Mouse (Mus musculus): ENCODE results near the gene Fpgs. TPM values are rescaled to one million over a fixed set of nuclear protein-coding genes. Genes with fewer than 3 reads are reported as not detected.

Fpgs gene
- polyA plus RNA-seq, 1 experiment from 2014 or later = 45.1 TPM

- ATAC-seq (ENCODE audit: low FRiP score, low TSS enrichment) = peak; percentile 28; the same call in 1 of the 2 replicates
- H3K27me3 ChIP-seq (ENCODE audit: insufficient read depth, low read length) = no peaks in the 10 kb centered on the region
- peak overlapping the region; percentile 50 for H3K4me3 ChIP-seq (ENCODE audit: low read length)
- H3K9ac ChIP-seq (replicated peaks; ENCODE audit: low read length) = peak overlapping the region; percentile 56
- no peaks in the 10 kb centered on the region for H3K9me3 ChIP-seq (ENCODE audit: low read length)
- H3K4me2 ChIP-seq (replicated peaks; ENCODE audit: low read depth, low read length) = peak overlapping the region; percentile 58
- H3K4me1 ChIP-seq (ENCODE audit: insufficient read depth, low read length) = peaks cover 35% of the 10 kb centered on the region
- WGBS = 34% methylated on average over 7 of the region's 7 CpGs
- H3K27ac ChIP-seq (ENCODE audit: low read length) = peak overlapping the region; percentile 81
- no peaks in the 10 kb centered on the region for H3K36me3 ChIP-seq (ENCODE audit: insufficient read depth, low read length)
Measured at GRCm38 (mm10) chr2:32728463-32728862, 24.5 kb upstream of the Fpgs start.

- Histone ChIP-seq H3K9ac (replicated peaks; ENCODE audit: low read length) (peak overlapping the region; percentile 56), H3K4me1 (ENCODE audit: insufficient read depth, low read length) (peaks cover 35% of the 10 kb centered on the region)
Measured at GRCm38 (mm10) chr2:32727435-32727834, 23.5 kb upstream of the Fpgs start.

GRCm38 (mm10) chr2:32724832-32725790 is 21.2 kb upstream of the Fpgs start:
- H3K4me1 ChIP-seq (ENCODE audit: insufficient read depth, low read length) = peaks cover 29% of the 10 kb centered on the region
- H3K27me3 ChIP-seq (ENCODE audit: insufficient read depth, low read length) = no peaks in the 10 kb centered on the region
- ATAC-seq (ENCODE audit: low FRiP score, low TSS enrichment) = no peak
- H3K9me3 ChIP-seq (ENCODE audit: low read length) = no peaks in the 10 kb centered on the region
- 0 out of 2 replicates have a peak overlapping the region, but pooled peaks have one; percentile 6 for H3K27ac ChIP-seq (ENCODE audit: low read length)
- WGBS = 56% methylated on average over 16 of the region's 16 CpGs
- H3K36me3 ChIP-seq (ENCODE audit: insufficient read depth, low read length) = no peaks in the 10 kb centered on the region
- H3K4me2 ChIP-seq (replicated peaks; ENCODE audit: low read depth, low read length) = no peak overlapping the region
- H3K4me3 ChIP-seq (ENCODE audit: low read length) = no peak overlapping the region
- no peak overlapping the region for H3K9ac ChIP-seq (replicated peaks; ENCODE audit: low read length)

More at GRCm38 (mm10) chr2:32727435-32727834, 23.5 kb upstream of the Fpgs start:
- Histone ChIP-seq H3K36me3 (ENCODE audit: insufficient read depth, low read length) (no peaks in the 10 kb centered on the region), H3K27ac (ENCODE audit: low read length) (peak overlapping the region; percentile 48; the same call in 1 of the 2 replicates), H3K4me2 (replicated peaks; ENCODE audit: low read depth, low read length) (peak overlapping the region; percentile 58), H3K9me3 (ENCODE audit: low read length) (no peaks in the 10 kb centered on the region), H3K4me3 (ENCODE audit: low read length) (peak overlapping the region; percentile 50), H3K27me3 (ENCODE audit: insufficient read depth, low read length) (no peaks in the 10 kb centered on the region)
- under 1% methylated on average over 16 of the region's 16 CpGs for WGBS
- peak; percentile 98 for ATAC-seq (ENCODE audit: low FRiP score, low TSS enrichment)

GRCm38 (mm10) chr2:32724149-32724548 is 20.2 kb upstream of the Fpgs start:
- H3K4me3 ChIP-seq (ENCODE audit: low read length) = no peak overlapping the region
- H3K27me3 ChIP-seq (ENCODE audit: insufficient read depth, low read length) = no peaks in the 10 kb centered on the region
- H3K9ac ChIP-seq (replicated peaks; ENCODE audit: low read length) = no peak overlapping the region
- H3K4me1 ChIP-seq (ENCODE audit: insufficient read depth, low read length) = peaks cover 22% of the 10 kb centered on the region
- no peak for ATAC-seq (ENCODE audit: low FRiP score, low TSS enrichment)
- H3K4me2 ChIP-seq (replicated peaks; ENCODE audit: low read depth, low read length) = no peak overlapping the region
- H3K36me3 ChIP-seq (ENCODE audit: insufficient read depth, low read length) = no peaks in the 10 kb centered on the region
- H3K9me3 ChIP-seq (ENCODE audit: low read length) = no peaks in the 10 kb centered on the region
- 83% methylated on average over 4 of the region's 4 CpGs for WGBS
- no peak overlapping the region for H3K27ac ChIP-seq (ENCODE audit: low read length)

DNA sequence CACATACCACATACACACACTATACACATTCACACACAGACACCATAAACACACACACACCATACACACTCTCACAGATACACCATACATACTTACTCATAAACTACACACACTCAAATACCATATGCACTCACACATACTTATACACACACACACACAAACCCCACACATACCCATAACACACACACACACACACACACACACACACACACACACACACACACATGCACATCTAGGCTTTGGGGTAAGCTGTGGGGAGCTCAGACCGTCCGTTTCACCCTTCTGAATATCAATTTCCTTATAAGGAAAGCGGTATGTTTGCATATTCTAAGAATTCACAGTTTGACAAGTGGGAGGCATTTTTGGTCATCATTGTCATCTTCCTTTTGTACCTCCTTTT is 18.6 kb upstream of the Fpgs start:
- H3K4me1 ChIP-seq (ENCODE audit: insufficient read depth, low read length) = peaks cover 22% of the 10 kb centered on the region
- no peak overlapping the region for H3K9ac ChIP-seq (replicated peaks; ENCODE audit: low read length)
- no peak overlapping the region for H3K4me3 ChIP-seq (ENCODE audit: low read length)
- no peaks in the 10 kb centered on the region for H3K36me3 ChIP-seq (ENCODE audit: insufficient read depth, low read length)
- ATAC-seq (ENCODE audit: low FRiP score, low TSS enrichment) = no peak
- H3K27ac ChIP-seq (ENCODE audit: low read length) = no peak overlapping the region
- H3K9me3 ChIP-seq (ENCODE audit: low read length) = no peaks in the 10 kb centered on the region
- 73% methylated on average over 3 of the region's 3 CpGs for WGBS
- no peaks in the 10 kb centered on the region for H3K27me3 ChIP-seq (ENCODE audit: insufficient read depth, low read length)
- H3K4me2 ChIP-seq (replicated peaks; ENCODE audit: low read depth, low read length) = peak overlapping the region; percentile 42; the same call in 1 of the 2 replicates

- peaks cover 20% of the 10 kb centered on the region for H3K4me1 ChIP-seq (ENCODE audit: insufficient read depth, low read length)
- H3K9me3 ChIP-seq (ENCODE audit: low read length) = 0 out of 2 replicates have a peak, but pooled peaks cover under 1% of the 10 kb centered on the region
- no peak overlapping the region for H3K27ac ChIP-seq (ENCODE audit: low read length)
- no peak for ATAC-seq (ENCODE audit: low FRiP score, low TSS enrichment)
- 36% methylated on average over 6 of the region's 6 CpGs for WGBS
- no peaks in the 10 kb centered on the region for H3K36me3 ChIP-seq (ENCODE audit: insufficient read depth, low read length)
- peak overlapping the region; percentile 19; the same call in 1 of the 2 replicates for H3K4me3 ChIP-seq (ENCODE audit: low read length)
- no peaks in the 10 kb centered on the region for H3K27me3 ChIP-seq (ENCODE audit: insufficient read depth, low read length)
- H3K9ac ChIP-seq (replicated peaks; ENCODE audit: low read length) = peak overlapping the region; percentile 8; the same call in 1 of the 2 replicates
- peak overlapping the region; percentile 42 for H3K4me2 ChIP-seq (replicated peaks; ENCODE audit: low read depth, low read length)
Measured at GRCm38 (mm10) chr2:32722046-32722445, 18.1 kb upstream of the Fpgs start.

DNA sequence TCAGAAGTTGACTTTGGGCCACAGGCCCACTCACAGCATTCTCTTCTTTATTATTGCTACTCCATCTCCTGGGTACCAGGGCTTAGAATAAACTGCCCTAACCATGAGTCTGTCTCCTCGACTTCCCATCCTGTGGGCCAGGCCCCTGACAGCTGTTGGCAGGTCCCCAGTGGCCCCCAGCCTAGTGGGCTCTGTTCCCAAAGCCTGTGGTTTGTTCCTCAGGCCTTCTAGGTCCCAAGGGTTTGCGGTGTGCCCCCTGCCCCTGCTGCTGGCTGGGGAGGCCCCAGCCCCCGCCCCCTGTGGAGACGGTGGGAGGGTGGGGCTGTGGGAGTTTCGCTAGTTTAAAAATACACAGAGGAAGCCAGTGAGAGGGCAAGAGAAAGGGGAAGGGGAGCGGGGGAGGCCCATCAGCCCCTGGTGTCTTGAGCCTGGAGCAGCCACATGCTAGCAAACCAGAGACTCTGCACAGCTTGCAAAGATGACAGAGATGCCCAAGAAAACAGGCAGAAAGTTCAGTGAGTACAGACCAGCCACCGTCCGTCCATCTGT is 16.8 kb upstream of the Fpgs start, which contains the start of gene Sh2d3c:
Sh2d3c (plus strand) TSS at position 375 of the 549 bp plus-strand sequence.
- Histone ChIP-seq H3K27ac (ENCODE audit: low read length) (peak within 1 kb of the TSS; percentile 60), H3K4me1 (ENCODE audit: insufficient read depth, low read length) (peaks cover 18% of the 10 kb centered on the region), H3K9me3 (ENCODE audit: low read length) (0 out of 2 replicates have a peak, but pooled peaks cover 2% of the 10 kb centered on the region), H3K27me3 (ENCODE audit: insufficient read depth, low read length) (no peaks in the 10 kb centered on the region), H3K4me3 (ENCODE audit: low read length) (peak within 1 kb of the TSS; percentile 19), H3K36me3 (ENCODE audit: insufficient read depth, low read length) (no peaks in the 10 kb centered on the region), H3K4me2 (replicated peaks; ENCODE audit: low read depth, low read length) (peak within 1 kb of the TSS; percentile 42), H3K9ac (replicated peaks; ENCODE audit: low read length) (peak within 1 kb of the TSS; percentile 54)
- 23% methylated on average over 8 of the region's 8 CpGs for WGBS
- peak; percentile 67 for ATAC-seq (ENCODE audit: low FRiP score, low TSS enrichment)

- ATAC-seq (ENCODE audit: low FRiP score, low TSS enrichment) = no peak
- Histone ChIP-seq H3K27me3 (ENCODE audit: insufficient read depth, low read length) (no peaks in the 10 kb centered on the region), H3K4me1 (ENCODE audit: insufficient read depth, low read length) (peaks cover 16% of the 10 kb centered on the region), H3K4me3 (ENCODE audit: low read length) (no peak overlapping the region), H3K27ac (ENCODE audit: low read length) (peak overlapping the region; percentile 19; the same call in 1 of the 2 replicates), H3K4me2 (replicated peaks; ENCODE audit: low read depth, low read length) (no peak overlapping the region), H3K36me3 (ENCODE audit: insufficient read depth, low read length) (no peaks in the 10 kb centered on the region), H3K9ac (replicated peaks; ENCODE audit: low read length) (no peak overlapping the region), H3K9me3 (ENCODE audit: low read length) (0 out of 2 replicates have a peak, but pooled peaks cover 2% of the 10 kb centered on the region)
- WGBS = 90% methylated on average over 3 of the region's 3 CpGs
Measured at GRCm38 (mm10) chr2:32720053-32720452, 16.1 kb upstream of the Fpgs start.

GRCm38 (mm10) chr2:32718761-32719160 is 14.8 kb upstream of the Fpgs start:
- ATAC-seq (ENCODE audit: low FRiP score, low TSS enrichment) = no peak
- Histone ChIP-seq H3K4me2 (replicated peaks; ENCODE audit: low read depth, low read length) (no peak overlapping the region), H3K27me3 (ENCODE audit: insufficient read depth, low read length) (no peaks in the 10 kb centered on the region), H3K27ac (ENCODE audit: low read length) (no peak overlapping the region), H3K36me3 (ENCODE audit: insufficient read depth, low read length) (no peaks in the 10 kb centered on the region), H3K9me3 (ENCODE audit: low read length) (0 out of 2 replicates have a peak, but pooled peaks cover 2% of the 10 kb centered on the region), H3K4me1 (ENCODE audit: insufficient read depth, low read length) (peaks cover 18% of the 10 kb centered on the region), H3K4me3 (ENCODE audit: low read length) (no peak overlapping the region), H3K9ac (replicated peaks; ENCODE audit: low read length) (no peak overlapping the region)
- WGBS = 66% methylated on average over 9 of the region's 9 CpGs

All from kidney, embryonic 16.5 days (tissue).